Mouse (Mus musculus) limb, embryonic 14.5 days (tissue): ENCODE results near the gene Paox. TPM values are rescaled to one million over a fixed set of nuclear protein-coding genes. Genes with fewer than 3 reads are reported as not detected.

ENCODE experiments used
- ATAC-seq: fragments of 200-750 bp; cut with Nextera tagmentation; 2 replicates; pipeline ENCODE4 v1.8.0; 2017; ENCODE audit warnings: low read depth, moderate number of reproducible peaks, moderate TSS enrichment; ENCODE audit not compliant: low FRiP score
- DNase-seq: peaks from one replicate; pipeline ENCODE4 v3.0.0-alpha.2; 2015; ENCODE audit warnings: low spot score
- H3K27ac ChIP-seq: fragments of 300-500 bp; sonication (generic); replicated peaks from 2 replicates; pipeline ENCODE4 v1.5.1; 2014; ENCODE audit warnings: low read depth, mild to moderate bottlenecking, low read length, moderate library complexity, mixed read lengths
- H3K27me3 ChIP-seq: fragments of 300-500 bp; sonication (generic); 2 replicates; pipeline ENCODE4 v1.6.1; 2014; ENCODE audit warnings: low read length, mixed read lengths; ENCODE audit not compliant: control insufficient read depth, insufficient read depth
- H3K36me3 ChIP-seq: fragments of 300-500 bp; sonication (generic); 2 replicates; pipeline ENCODE4 v1.6.1; 2014; ENCODE audit warnings: mild to moderate bottlenecking, low read length, moderate library complexity, mixed read lengths; ENCODE audit not compliant: control insufficient read depth, insufficient read depth
- H3K4me1 ChIP-seq: fragments of 300-500 bp; sonication (generic); 2 replicates; pipeline ENCODE4 v1.6.1; 2014; ENCODE audit warnings: antibody characterized with exemption, low read length, mixed read lengths; ENCODE audit not compliant: control insufficient read depth, insufficient read depth
- H3K4me2 ChIP-seq: fragments of 300-500 bp; sonication (generic); replicated peaks from 2 replicates; pipeline ENCODE4 v1.6.1; 2014; ENCODE audit warnings: low read depth, mild to moderate bottlenecking, low read length, moderate library complexity; ENCODE audit not compliant: severe bottlenecking
- H3K4me3 ChIP-seq: fragments of 300-500 bp; sonication (generic); replicated peaks from 2 replicates; pipeline ENCODE4 v1.5.1; 2014; ENCODE audit warnings: low read length
- H3K9ac ChIP-seq: fragments of 300-500 bp; sonication (generic); 2 replicates; pipeline ENCODE4 v1.6.1; 2014; ENCODE audit warnings: mild to moderate bottlenecking, low read depth, low read length, moderate library complexity; ENCODE audit not compliant: severe bottlenecking
- H3K9me3 ChIP-seq: fragments of 300-500 bp; sonication (generic); 2 replicates; pipeline ENCODE4 v1.6.1; 2016; ENCODE audit warnings: low read length; ENCODE audit not compliant: control insufficient read depth
- POLR2A ChIP-seq: fragments of 200-500 bp; IDR thresholded peaks from 2 replicates; pipeline ENCODE4 v1.8.0; 2012; ENCODE audit warnings: inconsistent platforms, mild to moderate bottlenecking, moderate library complexity, borderline replicate concordance; ENCODE audit not compliant: insufficient read depth, insufficient read length; ENCODE audit errors: extremely low read depth
- WGBS: fragments of 180-500 bp; shearing (Covaris S2); extraction: QIAGEN DNeasy Blood & Tissue Kit; methylation state at CpG from one replicate; pipeline ENCODE4 v1.1.7; 2014; 5-methylcytosine and 5-hydroxymethylcytosine counted together
- polyA plus RNA-seq, 2 experiments: library from polyadenylated mRNA; depleted of rRNA in 1 of 2; stranded (reverse) in 1 of 2; unstranded in 1 of 2; fragments of >200 nt; fragmentation: Nextera tagmentation in 1 of 2; extraction: Ambion mirVana in 1 of 2; gene quantifications; 2 replicates each; pipeline versions ENCODE4 v1.2.1 to v1.2.3; 2012 to 2014

Paox gene
- polyA plus RNA-seq, 2 experiments: 12.6 to 17.8 TPM

DNA sequence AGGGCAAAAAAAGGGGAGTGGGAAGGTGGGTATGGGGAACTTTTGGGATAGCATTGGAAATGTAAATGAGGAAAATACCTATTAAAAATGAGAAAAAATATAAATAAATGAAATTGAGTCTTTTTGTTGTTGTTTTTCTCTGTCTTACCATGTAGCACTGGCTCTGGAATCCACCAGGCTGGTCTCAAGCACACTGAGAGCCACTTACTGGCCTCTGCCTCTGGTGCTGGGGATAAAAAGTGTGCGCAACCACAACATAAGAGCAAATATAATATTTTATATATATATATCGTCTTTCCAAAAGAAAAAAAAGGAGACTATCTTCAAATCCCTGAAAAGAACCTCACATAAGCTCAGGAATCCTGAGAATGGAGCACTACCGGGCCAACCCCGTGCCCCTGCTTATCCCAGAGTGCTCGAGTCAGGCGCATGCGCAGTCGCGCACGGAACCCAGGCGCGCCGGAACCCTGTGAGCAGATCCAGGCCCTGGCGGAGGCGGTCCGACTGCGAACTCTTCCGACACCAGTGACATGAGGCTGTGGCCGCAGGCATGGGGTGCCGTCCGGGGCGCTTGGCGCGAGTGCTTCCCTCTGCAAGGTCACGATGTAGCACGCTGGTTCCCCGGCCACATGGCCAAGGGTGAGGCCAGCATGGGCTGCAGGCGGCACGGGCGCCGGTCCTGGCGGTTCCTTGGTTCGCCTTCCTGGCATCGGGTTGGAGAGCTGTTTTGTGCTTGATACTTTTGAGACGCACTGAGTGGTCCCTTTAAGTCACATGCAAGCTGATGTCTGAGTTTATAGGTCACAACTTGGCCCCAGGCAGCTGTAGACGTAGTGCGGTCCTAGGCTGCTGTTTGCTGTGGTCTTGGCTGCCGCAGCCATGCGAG lies 21.8 kb downstream of the Paox start, which contains the start of gene Mtg1:
Gene Mtg1, plus strand, starts transcription at position 430 of the 886 bp plus-strand sequence.
- 2% methylated on average over 39 of the region's 39 CpGs for WGBS
- H3K4me2 ChIP-seq: peak within 1 kb of the TSS; percentile 67
- H3K36me3 ChIP-seq: peaks cover 13% of the 10 kb centered on the region
- ATAC-seq: peak; percentile 99
- H3K27ac ChIP-seq: peak within 1 kb of the TSS; percentile 73
- no peaks in the 10 kb centered on the region for H3K27me3 ChIP-seq
- H3K4me1 ChIP-seq: no peaks in the 10 kb centered on the region
- peak; percentile 88; the same call in 1 of the 2 replicates for TF ChIP-seq POLR2A
- DNase-seq: peak; percentile 94
- no peaks in the 10 kb centered on the region for H3K9me3 ChIP-seq
- peak within 1 kb of the TSS; percentile 81 for H3K9ac ChIP-seq
- peak within 1 kb of the TSS; percentile 64 for H3K4me3 ChIP-seq

DNA sequence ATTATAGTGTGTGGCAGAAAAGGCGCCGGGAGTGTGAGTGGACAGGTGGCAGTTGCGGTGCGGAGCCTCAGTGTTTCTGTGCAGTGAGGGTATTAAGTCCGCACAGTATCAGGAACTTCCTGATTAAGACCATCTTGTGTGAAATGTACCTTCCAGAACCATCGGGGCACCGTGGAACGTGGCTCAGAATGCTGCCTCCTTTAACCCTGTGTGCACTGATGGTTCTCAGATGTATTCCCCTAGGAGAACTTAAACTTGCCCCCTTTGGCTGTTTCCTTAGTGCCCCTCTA lies 22.4 kb downstream of the Paox start:
- Histone ChIP-seq H3K4me3 (peak overlapping the region; percentile 64), H3K27me3 (no peaks in the 10 kb centered on the region), H3K9me3 (no peaks in the 10 kb centered on the region), H3K4me2 (peak overlapping the region; percentile 67), H3K4me1 (no peaks in the 10 kb centered on the region), H3K27ac (peak overlapping the region; percentile 73), H3K9ac (peak overlapping the region; percentile 81), H3K36me3 (peaks cover 12% of the 10 kb centered on the region)
- DNase-seq: no peak
- 0% methylated on average over 8 of the region's 8 CpGs for WGBS
- no peak for TF ChIP-seq POLR2A
- ATAC-seq: no peak

GRCm38 (mm10) chr7:140141350-140141749 lies 25.8 kb downstream of the Paox start:
- Histone ChIP-seq H3K9ac (no peak overlapping the region), H3K36me3 (0 out of 2 replicates have a peak, but pooled peaks cover 4% of the 10 kb centered on the region), H3K4me2 (no peak overlapping the region), H3K4me3 (no peak overlapping the region), H3K9me3 (no peaks in the 10 kb centered on the region), H3K4me1 (no peaks in the 10 kb centered on the region), H3K27ac (no peak overlapping the region), H3K27me3 (no peaks in the 10 kb centered on the region)
- no peak for ATAC-seq
- peak; percentile 73 for DNase-seq
- no peak for TF ChIP-seq POLR2A
- WGBS: 4% methylated on average over 14 of the region's 14 CpGs

- ATAC-seq (no peak), DNase-seq (no peak)
- Histone ChIP-seq H3K4me1 (no peaks in the 10 kb centered on the region), H3K36me3 (0 out of 2 replicates have a peak, but pooled peaks cover 6% of the 10 kb centered on the region), H3K4me2 (no peak overlapping the region), H3K9ac (no peak overlapping the region), H3K27me3 (no peaks in the 10 kb centered on the region), H3K9me3 (no peaks in the 10 kb centered on the region), H3K27ac (no peak overlapping the region), H3K4me3 (no peak overlapping the region)
- WGBS: 81% methylated on average over 4 of the region's 4 CpGs
- no peak for TF ChIP-seq POLR2A
Observed at GRCm38 (mm10) chr7:140144550-140144949, 29.0 kb downstream of the Paox start.

DNA sequence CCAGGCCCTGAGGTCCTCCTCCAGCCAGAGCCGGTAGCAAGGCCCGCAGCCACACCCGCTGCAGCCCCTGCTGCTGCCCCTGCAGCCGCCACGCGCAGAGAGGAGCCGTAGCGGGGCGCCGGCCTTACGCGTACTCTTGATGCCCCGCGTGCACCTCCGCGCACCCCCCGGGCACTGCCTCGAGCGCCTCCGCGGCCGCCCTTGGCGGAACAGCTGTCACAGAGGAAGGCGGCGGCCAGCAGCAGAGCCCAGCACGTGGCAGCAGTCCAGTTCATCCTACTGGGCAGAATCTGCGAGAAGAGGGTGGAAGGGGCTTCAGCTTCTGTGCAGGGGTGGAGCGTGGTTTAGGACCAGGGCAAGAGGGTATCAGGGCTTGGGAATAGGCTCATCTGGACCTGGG lies 37.8 kb downstream of the Paox start:
- peak overlapping the region; percentile 19; the same call in 1 of the 2 replicates for H3K4me3 ChIP-seq
- peaks cover 27% of the 10 kb centered on the region for H3K27me3 ChIP-seq
- H3K4me1 ChIP-seq: 0 out of 2 replicates have a peak, but pooled peaks cover 3% of the 10 kb centered on the region
- WGBS: 3% methylated on average over 25 of the region's 28 CpGs
- H3K9ac ChIP-seq: peak overlapping the region; percentile 34; the same call in 1 of the 2 replicates
- H3K9me3 ChIP-seq: no peaks in the 10 kb centered on the region
- 0 out of 2 replicates have a peak, but pooled peaks cover 2% of the 10 kb centered on the region for H3K36me3 ChIP-seq
- TF ChIP-seq POLR2A: no peak
- H3K4me2 ChIP-seq: peak overlapping the region; percentile 46
- no peak for DNase-seq
- ATAC-seq: no peak
- no peak overlapping the region for H3K27ac ChIP-seq
